Mouse (Mus musculus) heart, postnatal 36 days (tissue): Measurements from ENCODE around the gene Klhdc3. TPM values are rescaled to one million over a fixed set of nuclear protein-coding genes. Genes with fewer than 3 reads are reported as not detected.

Experiments used
- DNase-seq, 2 experiments: peaks; one replicate each; pipeline ENCODE4 v3.0.0; 2021 to 2022
- intact Hi-C: fragments of 180-260 bp; cut with DNase I; formaldehyde crosslinking; loops from one replicate; pipeline ENCODE4 v1.15.1; 2025
- total RNA-seq, 2 experiments: library from RNA; stranded (reverse); gene quantifications; 2 replicates each; pipeline ENCODE4 v1.2.3; 2021

Gene Klhdc3
- 10 to 100 TPM; 85.5 to 87.7 TPM for total RNA-seq

DNA sequence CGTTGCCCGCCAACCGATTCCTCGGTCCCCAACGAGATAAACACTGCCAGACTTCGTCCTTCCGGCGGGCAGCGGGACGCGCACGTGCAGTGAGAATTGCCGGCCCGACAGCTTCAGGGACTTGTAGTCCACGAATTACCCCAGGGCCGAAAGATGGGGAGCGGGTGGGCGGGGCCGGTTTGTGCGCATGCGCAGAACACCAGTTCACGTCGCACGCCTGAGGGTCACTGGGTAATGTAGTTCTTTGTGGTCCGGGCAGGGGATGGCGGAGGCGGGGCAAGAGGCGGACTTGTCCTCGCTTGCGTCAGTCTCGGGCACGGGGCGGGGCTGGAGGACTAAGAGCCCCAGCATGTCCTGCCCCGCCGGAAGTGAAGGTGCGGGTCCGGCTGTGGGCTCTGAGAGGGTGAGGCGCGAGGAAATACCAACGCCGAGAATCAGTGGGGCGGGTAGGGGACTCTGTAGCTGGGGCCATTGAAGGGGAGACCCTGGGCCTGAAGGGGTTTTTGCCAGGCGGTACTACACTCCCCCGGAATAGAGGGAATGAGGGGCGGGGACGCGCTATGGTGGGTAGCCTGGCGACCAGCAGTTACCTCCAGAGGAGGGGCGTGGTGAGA, at the start of gene Klhdc3:
TSS of gene Klhdc3 (minus strand) at position 155 of the 614 bp plus-strand sequence.
- peak; percentile 94 to 95 for DNase-seq
- intact Hi-C loops = loop anchor here (2.0 to 10.0 kb wide), 3 partner anchors 32 to 324 kb away; no protein-coding TSS in a partner anchor

DNA sequence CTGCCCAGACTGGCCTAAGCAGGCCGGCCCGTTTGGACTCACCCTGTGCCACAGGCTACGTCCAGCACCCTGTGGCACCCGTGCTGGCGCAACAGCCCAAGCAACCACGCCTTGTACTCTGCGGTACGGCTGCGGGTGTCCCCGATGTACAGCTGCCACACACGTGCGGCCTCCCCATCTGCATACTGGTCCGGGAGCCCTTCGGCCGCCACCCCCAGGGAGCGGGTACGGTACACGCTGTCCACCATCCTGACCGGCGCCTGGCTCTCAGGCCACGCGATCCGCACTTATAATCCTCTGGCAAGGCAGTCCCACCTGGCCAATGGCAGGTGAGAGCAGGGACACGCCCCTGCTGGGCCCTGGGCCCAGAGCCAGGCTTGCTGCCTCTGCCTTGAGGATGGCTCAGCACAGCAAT, 48.2 kb upstream of the Klhdc3 start, which contains the start of gene Gnmt:
TSS of gene Gnmt (minus strand) at position 265 of the 415 bp plus-strand sequence.
- DNase-seq = no peak
- intact Hi-C loops = no loop called here

DNA sequence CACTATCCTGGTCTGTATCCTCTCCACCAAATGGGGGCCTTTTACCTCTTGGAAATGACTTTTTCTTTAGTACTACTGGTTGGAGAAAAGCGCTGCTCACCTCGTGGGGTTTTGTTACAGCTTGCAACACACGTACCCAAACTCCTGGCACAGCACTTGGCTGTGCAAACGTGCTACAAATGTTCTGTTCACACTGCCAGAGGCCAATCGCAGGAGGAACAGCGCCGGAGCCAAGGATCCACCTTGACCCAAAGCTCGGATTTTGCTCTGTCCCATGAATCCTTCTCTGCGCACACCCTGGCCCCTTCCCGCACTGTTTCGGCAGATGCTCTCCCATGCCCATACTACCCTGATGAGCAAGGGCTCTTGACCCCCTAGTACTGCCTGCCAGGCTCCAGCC, 47.8 kb upstream of the Klhdc3 start:
- DNase-seq = no peak
- intact Hi-C loops = no loop called here

DNA sequence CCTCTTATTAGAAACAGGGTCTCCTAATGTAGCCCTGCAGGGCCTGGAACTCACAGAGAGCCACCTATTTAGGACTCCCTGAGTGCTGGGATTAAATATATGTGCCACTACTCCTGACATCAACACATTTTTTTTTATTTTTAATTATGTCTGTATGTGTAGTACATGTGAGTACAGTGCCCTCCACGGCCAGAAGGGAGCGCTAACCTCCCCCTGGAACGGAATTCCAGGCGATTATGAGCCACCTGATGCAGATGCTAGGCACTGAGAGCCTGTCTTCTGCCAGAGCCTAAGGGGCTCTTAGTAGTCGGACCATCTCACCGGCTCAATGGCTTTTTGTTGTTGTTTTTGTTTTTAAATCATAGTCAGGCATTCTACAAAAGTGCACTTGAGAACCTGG, 47.3 kb upstream of the Klhdc3 start:
- no peak for DNase-seq
- intact Hi-C loops = no loop called here

DNA sequence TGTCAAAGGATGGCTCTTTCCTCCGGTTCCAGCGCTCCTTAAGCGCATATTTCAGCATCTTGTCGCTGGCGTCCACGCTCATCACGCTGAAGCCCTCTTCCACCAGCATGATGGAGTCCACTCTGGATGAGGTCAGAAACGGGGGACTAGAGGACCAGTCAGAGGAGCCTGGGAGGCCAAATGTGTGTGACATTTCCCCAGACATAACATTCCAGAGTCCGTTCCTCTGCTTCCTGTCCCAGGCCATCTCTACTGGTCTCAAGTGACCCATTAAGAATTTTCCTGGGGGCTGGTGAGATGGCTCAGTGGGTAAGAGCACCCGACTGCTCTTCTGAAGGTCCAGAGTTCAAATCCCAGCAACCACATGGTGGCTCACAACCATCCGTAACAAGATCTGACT, 46.6 kb upstream of the Klhdc3 start:
- intact Hi-C loops = no loop called here
- DNase-seq = no peak

DNA sequence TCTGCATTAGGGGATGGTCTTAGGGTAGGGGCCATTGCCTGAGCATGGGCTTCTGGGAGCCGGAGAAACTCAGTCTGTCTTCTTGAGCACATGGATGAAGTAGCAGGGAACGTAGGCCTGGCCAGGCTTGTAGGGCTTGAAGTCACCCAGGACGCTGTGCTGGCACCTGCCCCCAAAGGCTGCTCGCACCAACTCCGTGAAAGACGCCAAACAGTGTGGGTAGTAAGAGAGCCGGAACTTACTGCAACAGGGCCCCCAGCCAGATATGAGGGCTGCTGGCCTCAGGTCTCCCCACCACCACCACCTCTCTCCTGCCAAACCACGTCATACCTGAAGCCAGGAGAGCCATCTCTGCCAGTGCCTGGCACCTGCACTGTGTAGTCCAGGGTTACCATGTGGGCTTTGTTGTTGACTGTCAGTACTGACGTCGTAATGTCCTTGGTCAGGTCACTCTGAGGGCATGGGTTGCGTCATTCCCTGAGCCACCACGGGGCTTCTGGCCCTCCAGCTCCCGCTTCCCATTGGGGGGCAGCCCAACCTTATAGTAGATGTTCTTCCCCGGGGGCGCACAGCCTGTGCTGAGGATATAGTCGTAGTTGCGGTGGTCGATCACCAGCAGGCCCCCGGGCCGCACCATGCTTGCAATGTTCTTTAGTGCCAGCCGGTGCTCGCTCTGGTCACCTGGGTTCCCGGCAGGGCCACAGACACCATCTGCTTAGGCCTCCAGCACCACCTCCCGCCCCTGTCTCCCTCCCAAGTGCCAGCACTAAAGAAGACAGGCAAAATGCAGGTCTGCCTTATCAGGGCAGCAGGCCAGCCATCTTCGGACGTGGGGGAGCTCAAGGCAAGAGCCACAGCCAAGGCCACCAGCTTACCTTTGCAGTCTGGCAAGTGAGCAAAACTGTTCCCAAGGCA, 45.3 kb upstream of the Klhdc3 start:
- no peak for DNase-seq
- intact Hi-C loops = loop anchor here (2.0 kb wide), 1 partner anchor 199 kb away; no protein-coding TSS in a partner anchor

DNA sequence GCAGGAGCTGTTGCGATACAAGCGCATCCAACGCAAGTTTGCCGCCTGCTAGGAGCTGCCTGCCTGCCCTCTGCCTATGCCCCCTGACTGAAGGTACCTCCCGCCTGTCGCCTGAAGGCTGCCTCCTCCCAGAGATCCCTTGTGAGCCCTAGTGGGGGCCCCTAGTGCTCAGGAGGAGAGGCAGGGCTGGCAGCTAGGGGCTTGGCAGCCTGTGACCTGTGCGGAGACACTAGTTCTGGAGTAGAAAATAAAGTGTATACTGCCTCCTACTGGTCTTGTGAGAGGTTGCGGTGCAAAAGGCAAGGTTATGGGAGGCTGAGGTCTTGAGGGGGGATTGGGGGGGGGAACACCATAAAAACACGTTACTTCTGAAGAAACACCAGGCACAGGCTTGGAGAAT, 44.6 kb upstream of the Klhdc3 start:
- DNase-seq = no peak
- intact Hi-C loops = loop anchor here (2.0 kb wide), 1 partner anchor 198 kb away; no protein-coding TSS in a partner anchor

DNA sequence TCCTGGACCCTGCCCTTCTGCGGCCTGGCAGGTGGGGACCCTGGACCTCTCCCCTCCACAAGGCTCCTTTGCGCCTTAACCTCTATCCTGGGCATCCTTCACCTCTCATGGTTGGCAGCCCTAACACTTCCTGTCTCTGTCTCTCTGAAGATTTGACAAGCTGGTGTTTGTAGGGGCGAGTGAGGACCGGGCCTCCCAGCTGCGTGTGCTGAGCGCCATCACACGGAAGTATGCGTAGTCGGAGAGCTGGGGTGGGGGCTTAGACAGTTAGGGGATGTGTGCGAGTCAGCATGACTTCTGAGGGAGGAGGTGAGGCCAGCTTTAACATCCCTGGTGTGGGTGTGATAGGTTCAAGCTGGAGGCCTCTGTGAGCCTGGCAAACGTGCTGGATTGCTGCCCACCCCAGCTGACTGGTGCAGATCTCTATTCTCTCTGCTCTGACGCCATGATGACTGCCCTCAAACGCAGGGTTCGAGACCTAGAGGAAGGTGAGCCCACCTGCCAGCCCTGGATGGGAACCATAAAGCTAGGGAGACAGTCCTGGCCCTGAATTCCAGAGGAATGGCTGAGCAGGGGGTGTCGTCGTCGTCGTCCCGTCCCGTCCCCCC, 43.9 kb upstream of the Klhdc3 start:
- intact Hi-C loops = loop anchor here (2.0 kb wide), 1 partner anchor 198 kb away; no protein-coding TSS in a partner anchor
- no peak for DNase-seq

DNA sequence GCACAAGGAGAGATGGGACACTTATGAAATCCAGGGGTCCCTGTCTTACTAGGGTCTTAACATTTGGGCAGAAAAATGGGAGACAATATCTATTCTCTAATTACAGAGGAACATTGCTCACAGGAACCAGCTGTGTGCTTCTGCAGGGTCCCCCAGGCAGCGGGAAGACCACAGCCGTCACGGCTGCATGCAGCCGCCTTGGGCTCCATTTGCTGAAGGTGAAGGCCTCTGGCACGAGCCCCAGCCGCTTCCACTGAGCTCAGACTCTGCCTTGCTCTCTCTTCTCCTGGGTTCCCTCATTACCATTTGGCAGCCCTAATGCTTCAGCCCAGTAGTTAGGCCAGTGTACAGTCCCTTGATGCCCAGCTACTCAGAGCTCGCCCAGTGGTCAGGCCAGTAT, 40.4 kb upstream of the Klhdc3 start:
- no peak for DNase-seq
- intact Hi-C loops = no loop called here

DNA sequence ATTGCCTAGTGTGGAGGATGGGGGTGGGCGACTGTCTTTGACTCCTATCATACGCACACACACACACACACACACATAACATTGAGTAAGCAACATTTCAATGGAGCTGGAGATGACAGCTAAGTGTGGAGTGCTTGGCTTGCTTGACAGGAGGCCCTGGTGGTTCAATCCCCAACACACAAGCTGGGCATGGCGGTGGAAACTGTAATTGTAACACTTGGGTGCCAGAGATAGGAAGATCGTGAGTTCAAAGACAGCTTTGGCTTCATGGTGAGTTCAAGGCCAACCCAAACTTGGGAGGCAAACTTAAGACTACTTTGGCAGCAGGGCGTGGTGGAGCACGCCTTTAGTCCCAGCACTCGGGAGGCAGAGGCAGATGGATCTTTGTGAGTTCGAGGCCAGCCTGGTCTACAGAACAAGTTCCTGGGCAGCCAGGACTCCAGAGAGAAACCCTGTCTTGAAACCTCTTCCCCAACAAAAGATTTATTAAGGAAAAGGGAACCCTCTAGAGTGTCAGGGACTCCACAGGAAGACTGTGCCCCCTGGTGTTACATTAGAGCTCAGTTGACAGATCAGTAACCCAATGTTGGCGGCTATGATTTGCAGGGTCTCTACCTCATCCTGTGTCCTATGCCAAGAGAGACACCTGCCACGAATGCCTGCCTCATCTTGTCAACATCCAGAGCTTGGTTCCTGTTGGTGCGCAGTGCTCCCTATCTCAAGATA, 34.2 kb upstream of the Klhdc3 start:
- DNase-seq = no peak
- intact Hi-C loops = loop anchor here (2.0 to 5.0 kb wide), 3 partner anchors 64 to 163 kb away; partner anchors contain the start of gene Cul7

DNA sequence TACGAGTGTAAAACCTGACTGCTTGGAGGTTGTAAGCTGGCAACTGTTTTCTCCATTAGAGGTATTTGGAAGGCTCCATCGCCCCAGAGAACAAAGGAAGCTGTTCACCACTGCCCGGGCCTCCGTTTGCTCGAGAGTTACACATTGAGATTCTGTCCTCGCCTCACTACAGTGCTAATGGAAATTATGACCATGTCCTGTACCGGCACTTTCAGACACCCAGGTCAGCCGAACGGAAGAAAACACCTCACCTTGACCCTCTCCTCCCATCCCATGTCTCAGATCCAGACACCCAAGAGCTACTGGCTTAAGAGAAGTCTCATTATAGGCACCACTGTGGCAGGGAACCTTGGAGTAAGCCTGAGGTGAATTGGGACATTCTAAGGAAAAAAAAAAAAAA, 33.1 kb upstream of the Klhdc3 start:
- intact Hi-C loops = loop anchor here (2.0 to 5.0 kb wide), 4 partner anchors 33 to 162 kb away; partner anchors contain the start of genes Cul7 and Klhdc3
- no peak for DNase-seq

DNA sequence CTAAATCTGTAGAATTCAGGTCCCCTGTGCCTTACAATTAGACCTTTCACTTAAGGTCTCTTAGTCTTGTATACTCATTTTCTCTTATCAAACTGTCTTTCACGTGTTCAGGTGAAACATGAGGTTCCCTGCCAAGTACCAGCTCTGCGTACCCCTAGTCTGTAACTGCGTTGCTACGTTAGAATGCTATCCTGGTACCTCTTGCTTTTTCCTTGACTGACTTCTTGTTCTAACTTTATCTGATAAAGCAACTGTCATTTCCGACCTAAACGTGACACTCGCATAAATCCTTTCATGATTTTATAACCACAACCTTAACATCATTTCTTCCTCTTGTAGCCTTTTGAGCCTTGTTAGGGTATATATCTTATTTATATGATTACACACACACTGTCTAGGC, 31.7 kb upstream of the Klhdc3 start:
- DNase-seq = no peak
- intact Hi-C loops = loop anchor here (2.0 to 5.0 kb wide), 2 partner anchors 32 to 160 kb away; partner anchors contain the start of gene Klhdc3

DNA sequence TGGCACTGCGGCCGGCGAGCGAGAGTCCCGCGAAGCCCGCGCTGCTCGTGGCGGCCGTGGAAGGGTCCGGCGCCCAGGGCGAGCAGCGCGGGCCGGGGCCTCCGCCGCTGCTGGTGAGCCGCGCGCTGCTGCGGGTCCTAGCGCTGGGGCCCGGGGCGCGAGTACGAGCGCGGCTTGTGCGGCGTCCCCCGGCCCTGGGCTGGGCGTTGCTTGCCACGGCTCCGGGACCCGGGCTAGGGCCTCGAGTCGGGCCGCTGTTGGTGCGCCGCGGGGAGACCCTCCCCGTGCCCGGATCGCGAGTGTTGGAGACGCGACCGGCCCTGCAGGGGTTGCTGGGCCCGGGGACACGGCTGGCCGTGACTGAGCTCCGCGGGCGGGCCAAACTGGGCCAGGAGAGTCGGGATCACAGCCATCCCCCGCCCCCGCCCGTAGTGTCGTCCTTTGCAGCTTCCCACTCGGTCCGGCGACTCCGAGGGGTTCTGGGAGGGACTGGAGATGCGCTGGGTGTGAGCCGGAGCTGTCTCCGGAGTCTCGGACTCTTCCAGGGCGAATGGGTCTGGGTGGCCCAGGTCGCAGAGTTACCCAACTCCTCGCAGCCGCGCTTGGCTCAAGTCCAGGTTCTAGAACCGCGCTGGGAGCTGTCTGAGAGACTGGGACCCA, 31.0 kb upstream of the Klhdc3 start:
- intact Hi-C loops = loop anchor here (2.0 to 5.0 kb wide), 2 partner anchors 31 to 159 kb away; partner anchors contain the start of gene Klhdc3
- peak; percentile 47 to 52 for DNase-seq

DNA sequence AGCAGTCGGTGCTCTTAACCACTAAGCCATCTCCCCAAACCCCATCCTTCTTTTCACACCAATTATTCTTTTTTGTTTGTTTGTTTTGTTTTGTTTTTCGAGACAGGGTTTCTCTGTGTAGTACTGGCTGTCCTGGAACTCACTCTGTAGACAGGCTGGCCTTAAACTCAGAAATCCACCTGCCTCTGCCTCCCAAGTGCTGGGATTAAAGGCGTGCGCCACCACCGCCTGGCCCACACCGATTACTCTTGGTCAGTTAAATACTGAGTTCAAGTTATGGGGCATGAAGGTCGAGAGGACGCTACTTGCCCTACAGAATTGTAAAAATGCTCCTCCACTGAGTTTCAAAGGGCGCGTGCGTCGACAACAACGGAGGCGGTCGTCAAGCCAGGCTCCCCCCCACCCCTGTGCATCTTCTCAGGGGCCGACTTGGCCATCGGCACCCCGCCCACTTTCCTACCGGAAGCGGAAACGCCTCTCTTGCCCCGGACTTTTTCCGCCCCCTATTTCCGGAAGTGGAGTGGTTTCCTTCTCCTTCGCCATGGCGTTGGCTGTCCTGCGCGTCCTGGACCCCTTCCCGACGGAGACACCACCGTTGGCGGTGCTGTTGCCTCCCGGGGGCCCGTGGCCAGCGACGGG, 30.4 kb upstream of the Klhdc3 start, which contains the start of gene Pex6:
TSS of gene Pex6 (plus strand) at position 505 of the 639 bp plus-strand sequence.
- intact Hi-C loops = loop anchor here (5.0 kb wide), 1 partner anchor 159 kb away; no protein-coding TSS in a partner anchor
- peak; percentile 92 to 93 for DNase-seq

DNA sequence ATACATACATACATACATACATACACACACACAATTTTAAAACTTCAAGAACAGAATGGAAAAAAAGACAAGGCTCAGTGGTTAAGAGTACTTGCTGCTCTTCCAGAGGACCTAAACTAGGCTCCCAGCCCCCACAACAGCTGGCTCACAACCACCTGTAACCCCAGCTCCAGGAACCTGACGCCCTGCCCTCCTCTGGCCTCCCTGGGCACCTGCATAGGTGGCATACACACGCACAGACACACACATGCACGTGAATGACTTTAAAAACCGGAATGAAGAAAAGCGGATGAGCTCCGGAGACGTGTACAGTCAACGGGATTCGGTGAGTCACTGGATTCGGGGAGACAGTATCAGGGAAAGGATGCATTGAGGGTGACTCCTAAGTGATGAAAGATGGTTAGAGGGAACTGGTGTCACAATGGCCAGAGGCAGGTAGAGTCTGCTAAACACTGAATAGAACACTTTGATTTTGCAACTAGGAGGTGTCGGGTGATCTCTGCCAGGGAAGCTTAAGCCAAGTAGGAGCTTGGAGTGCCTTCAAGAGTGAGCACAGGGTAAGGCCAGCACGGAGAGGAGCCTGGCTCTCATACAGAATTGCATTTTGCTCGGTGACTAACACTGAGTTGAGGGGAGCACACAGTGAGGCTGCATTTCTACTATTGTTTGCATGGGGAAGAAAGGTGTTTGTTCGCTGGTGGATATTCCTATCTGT, 25.8 kb upstream of the Klhdc3 start:
- intact Hi-C loops = no loop called here
- no peak for DNase-seq

DNA sequence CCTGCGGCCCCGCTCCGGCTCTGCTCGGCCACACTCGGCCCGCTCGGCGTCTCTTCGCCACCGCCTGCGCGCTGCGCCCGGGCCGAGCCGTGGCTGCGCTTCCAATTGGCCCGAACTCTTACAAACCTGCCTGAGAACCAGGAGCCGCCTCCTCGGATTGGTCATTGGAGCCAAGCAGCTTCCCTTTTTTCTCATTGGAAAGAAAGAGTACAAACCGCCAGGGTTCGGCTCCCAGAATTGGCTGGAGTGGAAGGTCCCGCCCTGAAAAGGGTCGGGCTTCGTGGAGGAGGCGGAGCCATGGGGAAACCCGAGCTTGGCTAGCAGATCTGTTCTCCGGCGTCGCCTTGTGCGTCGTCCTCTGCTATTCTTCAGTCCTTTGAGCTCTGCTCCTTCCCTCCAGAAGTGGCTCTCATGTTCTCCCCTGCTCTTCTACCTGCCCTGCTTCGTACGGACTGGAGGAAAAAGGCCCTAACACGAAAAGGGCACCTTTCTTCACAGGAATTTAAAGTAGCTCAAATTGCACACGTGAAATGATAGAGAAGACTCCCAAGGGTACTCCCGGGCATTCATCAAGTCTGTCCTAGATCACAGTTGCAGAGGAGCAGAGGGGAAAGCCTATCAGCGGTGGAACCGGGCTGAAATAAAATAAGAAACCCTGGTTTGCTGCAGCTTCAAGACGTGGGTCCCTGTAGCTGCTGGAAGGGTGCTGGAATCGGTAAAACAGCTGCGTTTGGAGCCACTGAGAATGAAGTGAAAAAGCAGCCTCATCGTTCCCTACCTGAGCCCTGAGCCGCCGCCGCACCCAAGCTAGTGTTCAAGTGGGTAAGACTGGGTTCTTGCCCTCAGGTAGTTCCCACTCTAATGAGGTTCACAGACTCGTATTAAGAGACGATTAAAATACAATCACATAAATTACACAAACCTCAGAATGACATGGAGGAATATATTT, 24.4 kb upstream of the Klhdc3 start, which contains the start of gene Ppp2r5d:
TSS of gene Ppp2r5d (minus strand) at position 225 of the 949 bp plus-strand sequence.
- DNase-seq = peak; percentile 96
- intact Hi-C loops = no loop called here
